Mouse (Mus musculus): Measurements from ENCODE around the gene Eif3b. TPM values are rescaled to one million over a fixed set of nuclear protein-coding genes. Genes with fewer than 3 reads are reported as not detected.
A peak's percentile ranks its signal among the peaks of the same experiment; 100 is the strongest.

Gene Eif3b
- 100 to 1,000 TPM; 162 to 184 TPM for total RNA-seq (2021)
- long read RNA-seq, experiment 1, transcript Eif3b-201 (19 exons, 2,945 nt), result major isoform, 308 of 330 reads
- long read RNA-seq, experiment 1, partial matches to known transcripts, result 9 of 330 reads
- long read RNA-seq, experiment 1, other reads (novel, unspliced or antisense), result 13 of 330 reads
- long read RNA-seq, experiment 2, transcript Eif3b-201 (19 exons, 2,945 nt), result major isoform, 764 of 832 reads
- long read RNA-seq, experiment 2, partial matches to known transcripts, result 43 of 832 reads
- long read RNA-seq, experiment 2, other reads (novel, unspliced or antisense), result 25 of 832 reads

DNA sequence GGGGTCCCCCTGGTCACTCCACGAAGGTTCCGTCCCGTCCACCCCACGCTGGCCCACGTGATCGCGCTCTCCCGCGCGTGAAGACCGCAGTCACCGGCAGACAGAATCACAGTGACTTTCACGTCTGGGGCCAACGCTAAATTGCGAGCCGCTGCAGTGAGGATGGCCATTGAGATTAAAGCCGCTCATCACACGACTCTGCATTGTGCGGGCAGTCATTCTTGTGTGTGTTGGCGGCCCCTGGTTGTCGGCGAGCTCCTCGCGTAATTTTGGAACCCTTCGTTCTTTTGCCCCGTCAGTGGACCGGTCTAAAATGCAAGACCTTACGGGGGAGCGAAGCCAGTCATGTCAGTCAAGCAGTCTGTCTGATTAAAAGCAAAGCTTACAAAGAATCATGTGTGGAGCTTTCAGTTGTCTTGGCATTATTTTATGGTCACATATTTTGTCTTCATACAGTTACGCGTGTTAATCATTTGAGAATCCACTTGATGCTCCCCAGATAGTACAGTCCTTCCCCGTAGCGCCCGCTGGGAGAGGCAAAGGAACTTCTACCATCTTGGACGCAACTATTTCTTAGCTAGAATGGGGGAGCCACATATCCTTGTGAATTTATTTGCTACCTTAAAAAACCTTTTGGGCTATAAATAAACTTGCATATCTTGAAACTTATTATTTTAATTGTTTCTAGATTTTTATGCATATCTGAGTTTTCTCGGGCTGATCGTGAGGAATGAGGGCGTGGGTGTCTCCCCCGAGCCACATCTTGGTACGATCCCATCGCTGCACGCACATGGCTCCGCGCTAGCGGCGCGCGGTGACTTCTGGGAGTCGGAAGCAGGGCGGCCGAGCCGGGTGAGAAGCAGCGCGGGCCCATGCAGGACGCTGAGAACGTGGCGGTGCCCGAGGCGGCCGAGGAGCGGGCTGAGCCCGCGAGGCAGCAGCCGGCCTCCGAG lies at the start of gene Eif3b:
TSS of gene Eif3b (plus strand) at position 840 of the 953 bp plus-strand sequence.
- DNase-seq (ENCODE audit: low spot score in 2 of 2), result peak; percentile 84 to 89

DNA sequence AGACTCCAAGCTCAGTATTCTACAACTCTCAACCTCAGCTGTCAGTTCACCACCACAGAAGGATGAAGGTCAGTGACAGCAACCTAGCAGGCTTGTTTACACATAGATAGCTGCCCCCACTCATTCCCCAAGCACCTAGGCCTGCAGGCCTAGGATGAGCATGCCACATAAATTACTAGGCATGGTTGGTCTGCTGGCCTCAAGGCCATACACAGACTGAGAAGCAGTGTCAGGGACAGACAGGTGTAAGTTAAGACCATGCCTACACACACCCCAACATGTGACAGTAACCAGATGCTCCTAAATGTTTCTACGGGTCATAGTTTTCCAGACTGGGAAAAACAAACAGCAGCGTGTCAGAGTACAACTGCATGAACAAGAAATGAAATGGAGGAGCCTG lies 49.7 kb upstream of the Eif3b start:
- DNase-seq (ENCODE audit: low spot score in 2 of 2), result no peak

DNA sequence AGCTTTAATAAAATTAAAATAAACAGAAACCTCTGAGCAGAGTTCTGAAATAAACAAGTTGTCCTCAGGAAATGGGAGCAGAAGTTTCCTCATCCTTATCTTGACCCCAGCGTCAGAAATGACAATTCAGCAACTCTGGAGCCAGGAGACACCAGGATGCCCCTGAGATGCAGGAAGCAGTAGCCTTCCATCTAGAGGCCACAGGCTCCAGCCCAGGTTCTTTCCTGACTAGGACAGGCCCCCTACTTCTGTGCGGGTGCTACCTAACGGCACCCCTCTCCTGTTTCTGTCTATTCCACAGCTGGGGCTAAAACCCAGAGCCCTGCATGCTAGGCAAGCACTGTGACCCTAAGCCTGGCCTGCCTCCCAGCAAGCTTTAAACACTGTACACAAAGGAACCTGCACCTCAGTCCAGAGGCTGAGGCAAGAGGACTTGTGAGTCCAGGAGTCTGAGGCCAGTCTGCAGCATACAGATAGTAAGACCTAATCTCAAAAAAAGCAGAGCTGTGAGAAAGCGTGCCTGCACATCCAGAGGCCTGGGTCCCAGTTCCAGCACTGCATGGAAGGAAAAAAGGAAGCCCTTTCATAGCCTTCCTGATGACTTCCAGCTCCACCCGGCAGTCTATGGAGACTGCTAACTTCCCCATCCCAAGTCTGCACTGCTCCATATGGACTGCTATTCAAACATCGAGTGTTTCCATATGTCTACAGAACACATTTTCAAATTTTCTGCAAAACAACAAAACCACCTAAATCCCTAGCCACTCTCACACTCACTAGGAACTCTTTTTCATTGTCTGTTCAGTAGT lies 48.5 kb upstream of the Eif3b start:
- DNase-seq (ENCODE audit: low spot score in 2 of 2), result no peak

DNA sequence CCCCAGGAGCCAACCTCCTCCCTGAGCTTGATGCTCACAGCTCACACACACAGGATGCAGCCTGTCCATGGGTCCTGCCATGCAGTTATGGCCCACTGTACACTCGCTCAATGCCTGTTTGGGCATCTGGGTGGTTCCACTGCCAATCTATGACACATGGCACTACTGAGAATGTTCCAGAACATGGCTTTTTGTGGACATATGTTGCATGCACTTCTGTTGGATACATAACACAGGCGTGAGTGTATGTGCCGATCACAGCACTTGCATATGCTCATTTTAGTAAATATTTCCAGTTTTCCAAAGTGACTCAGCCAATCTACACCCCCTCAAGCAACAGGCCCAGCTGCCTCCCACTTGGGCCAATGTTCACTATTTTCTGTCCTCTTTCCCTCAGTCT lies 47.5 kb upstream of the Eif3b start:
- no peak for DNase-seq (ENCODE audit: low spot score in 2 of 2)

DNA sequence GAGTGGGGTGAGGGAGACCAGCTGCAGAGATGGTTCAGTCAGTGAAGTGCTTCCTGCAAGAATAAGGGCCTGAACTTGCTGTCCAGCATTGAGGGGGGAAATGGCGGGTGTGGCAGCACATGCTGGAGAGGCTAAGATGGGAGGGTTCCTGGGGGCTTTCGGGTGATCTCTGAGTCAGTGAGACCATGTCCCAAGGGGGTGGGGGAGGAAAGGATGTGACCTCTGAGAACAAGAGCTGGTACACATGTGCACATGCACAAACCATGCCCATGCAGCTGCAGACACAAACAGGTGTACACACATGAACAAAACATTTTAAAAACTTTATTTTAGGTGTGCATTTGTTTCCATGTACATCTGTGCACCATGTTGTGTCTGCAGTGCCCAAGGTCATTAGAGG lies 45.4 kb upstream of the Eif3b start:
- no peak for DNase-seq (ENCODE audit: low spot score in 2 of 2)

DNA sequence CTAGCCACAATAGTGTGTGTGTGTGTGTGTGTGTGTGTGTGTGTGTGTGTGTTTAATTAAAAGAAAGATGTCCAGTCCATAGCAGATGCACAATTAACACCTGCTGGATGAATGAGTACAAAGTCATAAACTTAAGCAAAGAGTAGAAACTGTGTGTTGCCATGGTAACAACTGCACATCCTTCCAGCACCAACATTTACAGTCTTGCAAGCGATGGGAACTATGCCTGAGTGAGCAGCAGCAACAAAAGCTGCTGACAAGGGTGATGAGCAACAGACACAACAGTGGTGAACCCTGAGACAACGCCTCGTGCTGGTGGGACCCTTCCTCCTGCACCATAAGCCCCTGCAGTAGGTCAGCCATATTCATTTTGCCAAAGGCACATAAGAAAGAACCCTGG lies 44.9 kb upstream of the Eif3b start:
- DNase-seq (ENCODE audit: low spot score in 2 of 2), result no peak

DNA sequence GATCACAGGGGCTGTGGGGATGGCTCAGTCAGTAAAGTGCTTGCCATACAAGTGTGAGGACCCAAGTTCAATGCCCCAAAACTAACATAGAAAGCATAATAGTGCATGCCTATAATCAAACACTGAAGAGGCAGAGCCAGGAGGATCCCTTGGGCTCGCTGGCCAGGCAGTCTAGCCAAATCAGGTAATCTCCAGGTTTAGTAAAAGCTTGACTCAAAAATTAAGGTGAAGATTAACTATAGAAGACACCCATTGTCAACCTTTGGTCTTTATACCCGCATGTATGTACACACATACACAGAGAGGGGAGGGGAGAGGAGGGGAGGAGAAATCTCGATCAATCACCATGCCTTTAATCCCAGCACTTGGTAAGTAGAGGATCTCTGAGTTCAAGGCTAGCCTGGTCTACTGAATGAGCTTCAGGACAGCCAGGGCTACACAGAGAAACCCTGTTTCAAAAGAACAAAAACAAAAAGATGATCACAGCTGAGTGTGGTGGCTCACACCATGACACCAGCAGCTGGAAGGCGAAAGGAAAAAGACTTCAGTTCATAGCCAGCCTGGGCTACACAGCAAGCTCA lies 43.8 kb upstream of the Eif3b start:
- DNase-seq (ENCODE audit: low spot score in 2 of 2), result no peak

DNA sequence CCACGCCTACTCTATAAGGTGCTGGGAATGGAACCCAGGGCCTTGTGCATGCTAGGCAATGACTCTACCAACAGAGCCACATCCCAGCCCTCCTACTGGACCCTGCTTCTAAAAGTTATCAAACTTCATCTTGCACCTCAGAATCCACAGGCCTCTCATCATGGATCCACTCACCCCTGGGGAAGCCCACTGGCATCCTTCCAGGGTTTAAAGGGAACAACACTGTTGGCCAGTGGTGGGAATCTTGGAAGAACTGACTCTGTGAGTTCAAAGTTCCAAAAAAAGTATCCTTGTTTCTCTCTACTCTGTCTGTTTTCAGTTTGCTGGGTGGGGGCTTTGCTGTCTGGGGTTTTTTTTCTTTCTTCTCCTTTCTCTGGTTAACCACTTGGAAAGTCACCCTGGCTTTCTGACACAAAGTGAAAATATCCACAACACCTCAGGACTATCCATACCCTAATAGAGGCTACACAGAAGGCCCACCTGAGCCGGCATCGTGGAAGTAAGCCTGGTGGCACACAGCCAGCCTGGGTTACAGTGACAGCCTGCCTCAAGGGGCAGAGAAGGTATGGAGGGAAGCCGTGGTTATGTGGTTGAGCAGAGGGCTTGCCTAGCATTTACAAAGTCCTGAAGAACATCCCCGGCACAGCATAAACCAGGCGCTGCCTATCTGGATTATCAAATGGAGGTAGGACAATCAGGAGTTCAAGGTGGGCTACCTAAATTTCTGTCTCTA lies 40.8 kb upstream of the Eif3b start:
- no peak for DNase-seq (ENCODE audit: low spot score in 2 of 2)

DNA sequence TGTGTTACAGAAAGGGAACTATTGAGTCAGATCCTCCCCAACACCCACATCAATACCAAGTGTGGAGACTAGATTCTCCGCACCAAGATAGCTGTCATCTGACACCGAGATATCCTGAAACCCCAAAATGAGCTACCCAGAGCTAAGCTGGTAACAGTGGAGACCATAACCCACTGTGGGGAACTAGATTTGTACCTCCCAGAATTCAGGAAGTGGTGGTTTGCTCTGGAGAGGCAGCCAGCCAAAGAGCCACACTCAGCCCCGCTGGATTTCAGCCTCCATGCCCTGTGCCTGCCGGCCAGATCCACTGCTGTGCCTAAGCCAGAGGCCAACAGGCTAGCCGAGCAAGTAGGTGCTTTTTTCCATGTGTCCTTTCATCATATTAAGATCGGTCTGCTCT lies 39.8 kb upstream of the Eif3b start:
- peak in 1 of 2 experiments; percentile 23 for DNase-seq (ENCODE audit: low spot score in 2 of 2)

DNA sequence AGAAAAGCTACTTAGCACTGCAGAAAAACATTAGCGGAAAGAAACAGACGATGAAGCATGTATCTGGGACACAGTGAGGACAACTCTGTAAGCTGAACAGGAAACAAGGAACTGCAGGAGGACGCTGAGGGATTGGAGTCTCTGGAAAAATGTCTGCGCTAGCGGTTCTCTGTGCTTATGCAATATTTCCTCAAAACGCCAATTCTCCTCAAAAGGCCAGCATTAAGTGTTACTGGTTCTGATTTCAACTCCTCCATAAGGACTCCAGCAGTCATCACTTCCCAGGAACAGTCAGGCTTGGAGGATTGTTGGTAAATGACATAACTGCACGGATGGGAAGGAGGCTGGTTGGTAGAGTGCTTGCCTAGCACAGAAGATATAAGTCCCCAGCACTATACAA lies 38.0 kb upstream of the Eif3b start:
- peak in 1 of 2 experiments; percentile 15 for DNase-seq (ENCODE audit: low spot score in 2 of 2)

DNA sequence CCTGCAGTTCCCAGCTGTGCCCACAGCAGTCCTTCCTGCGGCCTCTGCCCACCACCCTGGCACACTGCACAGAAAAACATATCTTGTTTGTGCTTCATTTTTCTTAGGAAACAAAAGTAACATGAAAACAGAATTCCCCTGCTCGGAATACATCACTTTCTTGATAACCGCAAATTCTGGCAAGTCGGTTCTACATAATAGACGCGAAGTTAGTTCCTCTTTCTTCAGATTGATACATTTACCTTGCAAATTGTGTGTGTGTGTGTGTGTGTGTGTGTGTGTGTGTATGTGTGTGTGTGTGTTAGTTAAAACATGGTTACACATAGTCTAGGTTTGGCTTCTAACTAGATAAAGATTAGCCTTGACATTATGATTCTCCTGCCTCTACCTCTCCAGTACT lies 36.4 kb upstream of the Eif3b start:
- DNase-seq (ENCODE audit: low spot score in 2 of 2), result no peak

DNA sequence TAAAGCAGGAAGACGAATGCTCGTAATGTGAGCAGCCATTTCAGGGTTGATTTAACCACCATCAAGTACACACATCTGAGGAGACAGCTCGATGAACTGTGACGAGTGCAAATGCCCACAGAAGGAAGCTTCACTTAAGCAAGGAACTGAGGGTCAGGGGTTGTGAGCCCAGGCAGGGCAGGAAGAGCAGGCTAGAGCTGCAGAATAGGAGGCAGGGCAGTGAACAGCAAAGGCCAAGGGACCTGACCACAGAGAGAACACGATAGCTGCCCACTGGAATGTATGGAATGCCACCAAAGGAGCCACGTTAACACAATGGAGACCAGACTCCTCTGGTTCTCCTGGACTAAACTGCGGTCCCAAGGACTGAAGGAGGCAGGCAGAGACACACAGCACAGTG lies 35.6 kb upstream of the Eif3b start:
- DNase-seq (ENCODE audit: low spot score in 2 of 2), result no peak

DNA sequence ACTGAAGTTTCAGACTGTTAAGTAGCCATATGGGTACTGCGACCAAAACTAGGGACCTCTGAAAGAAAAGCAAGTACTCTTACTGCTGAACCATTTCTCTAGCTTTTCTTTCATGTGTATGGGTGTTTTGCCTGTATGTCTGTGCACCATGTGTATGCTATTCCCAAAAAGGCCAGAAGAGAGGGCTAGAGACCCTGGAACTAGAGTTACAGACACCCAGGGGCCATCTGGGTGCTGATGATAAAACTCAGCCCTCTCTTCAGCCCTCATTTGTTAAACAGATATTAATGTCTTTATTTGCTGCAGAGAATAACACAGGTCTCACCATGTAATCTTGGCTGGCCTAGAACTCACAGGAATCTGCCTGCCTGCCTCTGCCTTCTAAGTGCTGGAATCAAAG lies 34.7 kb upstream of the Eif3b start:
- DNase-seq (ENCODE audit: low spot score in 2 of 2), result no peak

DNA sequence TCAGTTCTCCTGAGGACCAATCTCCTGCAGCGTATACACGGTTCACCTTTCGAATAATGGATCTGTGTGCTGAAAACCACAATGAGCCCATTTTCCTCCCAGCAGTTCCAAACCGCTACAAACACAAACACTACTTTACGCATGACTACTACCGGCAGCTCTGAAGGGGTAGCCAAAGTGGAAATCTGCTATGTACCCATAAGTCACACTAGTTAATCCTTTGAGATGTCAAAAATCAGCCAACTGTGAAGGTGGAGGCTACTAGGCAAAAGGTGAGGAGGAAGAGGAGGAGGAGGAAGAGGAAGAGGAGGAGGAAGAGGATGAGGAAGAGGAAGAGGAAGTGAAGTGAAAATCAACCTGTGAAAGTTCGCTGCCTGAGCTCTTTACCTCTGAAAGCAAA lies 31.9 kb upstream of the Eif3b start:
- no peak for DNase-seq (ENCODE audit: low spot score in 2 of 2)

DNA sequence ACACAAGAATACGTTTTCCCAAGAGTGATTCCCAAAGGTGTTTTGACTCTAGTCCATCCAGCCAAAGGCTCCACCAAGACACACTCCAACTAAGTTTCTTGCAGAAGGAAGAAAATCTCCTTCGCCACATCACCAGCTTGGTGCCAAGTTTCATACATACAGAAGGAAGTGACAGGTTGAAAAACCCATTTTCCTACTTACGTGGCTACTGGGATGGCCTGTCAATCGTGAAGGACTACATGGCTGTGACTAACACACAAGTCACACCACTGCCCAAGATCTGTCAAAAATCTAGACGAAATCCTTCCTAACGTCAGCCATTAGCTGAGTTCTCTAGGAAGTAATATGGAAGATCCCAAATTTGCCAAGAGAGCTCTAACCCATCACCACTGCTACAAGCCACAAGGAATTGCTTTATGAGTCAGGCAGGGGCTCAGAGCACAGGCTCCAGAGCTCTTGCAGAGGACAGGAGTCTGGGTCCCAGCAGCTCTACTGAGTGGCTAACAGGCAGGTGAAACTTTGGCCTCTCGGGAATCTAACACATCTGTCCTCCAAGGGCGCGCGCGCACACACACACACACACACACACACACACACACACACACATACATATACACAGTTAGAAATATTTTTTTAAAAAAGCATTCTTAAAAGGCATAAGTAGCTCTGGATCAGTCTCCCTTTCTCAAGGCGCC lies 31.2 kb upstream of the Eif3b start:
- no peak for DNase-seq (ENCODE audit: low spot score in 2 of 2)

DNA sequence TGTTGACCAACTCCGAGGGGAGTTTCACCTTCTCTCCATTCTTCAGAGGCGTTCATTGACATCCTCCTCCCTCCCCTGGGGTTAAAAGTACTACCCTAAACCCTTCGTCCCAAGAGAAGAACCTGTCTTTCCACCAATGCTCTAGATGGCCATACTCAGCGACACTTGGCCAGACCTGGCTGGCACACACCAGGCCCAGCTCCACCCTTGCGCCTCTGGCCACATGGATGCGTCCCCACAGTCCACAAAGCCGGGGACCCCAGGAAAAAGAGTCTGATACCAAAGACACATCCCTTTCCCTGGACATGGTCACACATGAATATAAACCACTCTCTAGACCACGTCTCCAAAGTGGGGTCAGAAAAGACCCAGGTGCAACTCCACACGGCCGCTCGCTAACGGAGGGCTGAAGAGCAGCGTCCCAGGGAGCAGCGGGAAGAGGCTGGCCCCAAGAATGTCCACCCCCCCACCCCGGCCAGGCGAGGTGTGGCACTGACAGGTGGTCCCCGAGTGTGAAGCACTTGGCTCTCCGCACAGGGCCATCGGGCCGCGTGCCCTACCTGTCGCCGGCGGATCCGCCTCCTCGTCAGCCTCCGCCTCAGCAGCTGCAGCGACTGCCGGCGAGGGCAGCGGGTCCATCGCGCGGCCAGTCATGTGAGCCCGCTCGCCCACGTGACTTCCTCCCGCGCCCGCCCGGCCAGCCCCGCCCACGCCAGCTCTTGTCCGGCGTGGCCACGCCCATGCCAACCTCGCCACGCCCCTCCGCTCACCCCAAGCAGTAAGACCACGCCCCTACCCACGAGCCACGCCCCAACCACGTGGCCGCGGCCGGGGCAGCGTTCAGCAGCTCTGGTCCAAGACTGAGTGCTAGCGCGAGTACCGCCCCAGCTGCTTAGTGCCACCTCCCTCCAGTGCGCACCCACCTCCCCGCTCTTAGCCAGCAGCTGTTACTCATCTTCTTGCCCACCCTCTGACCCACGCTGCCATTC lies 30.2 kb upstream of the Eif3b start, which contains the start of gene Snx8:
TSS of gene Snx8 (minus strand) at position 675 of the 989 bp plus-strand sequence.
- DNase-seq (ENCODE audit: low spot score in 2 of 2), result peak; percentile 99

DNA sequence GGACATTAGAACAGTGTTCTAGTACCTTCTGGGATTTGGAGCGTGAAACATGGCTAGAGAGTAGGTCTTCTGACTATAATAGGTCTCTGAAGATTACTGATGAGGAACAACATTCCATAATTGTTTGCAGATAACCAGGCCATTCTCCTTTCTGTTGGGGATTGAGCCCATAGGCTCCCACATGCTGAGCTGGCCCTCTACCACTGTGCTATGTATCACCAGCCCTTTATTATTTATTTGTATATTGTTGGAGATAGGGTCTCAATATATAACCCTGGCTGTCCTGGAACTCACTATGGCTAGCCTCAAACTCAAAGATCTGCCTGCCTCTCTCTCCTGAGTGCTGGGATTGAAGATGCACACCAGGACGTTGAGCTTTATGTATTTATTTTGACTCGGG lies 29.5 kb upstream of the Eif3b start:
- no peak for DNase-seq (ENCODE audit: low spot score in 2 of 2)

DNA sequence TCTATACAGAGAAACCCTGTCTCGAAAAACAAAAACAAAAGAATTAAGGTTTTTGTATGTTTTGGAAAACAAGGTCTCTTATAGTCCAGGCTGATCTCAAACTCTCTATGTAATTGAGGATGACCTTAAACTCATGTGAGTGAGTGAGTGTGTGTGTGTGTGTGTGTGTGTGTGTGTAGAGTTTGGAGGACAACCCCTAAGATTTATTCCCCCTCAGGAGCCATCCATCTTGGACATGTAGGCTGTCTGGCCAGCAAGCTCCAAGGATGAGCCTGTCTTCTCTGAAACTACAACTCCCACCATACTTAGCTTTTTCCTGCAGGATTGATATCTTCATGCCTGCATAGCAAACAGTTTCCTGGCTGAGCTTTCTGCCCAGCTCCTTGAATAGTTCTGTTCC lies 27.7 kb upstream of the Eif3b start:
- DNase-seq (ENCODE audit: low spot score in 2 of 2), result no peak

DNA sequence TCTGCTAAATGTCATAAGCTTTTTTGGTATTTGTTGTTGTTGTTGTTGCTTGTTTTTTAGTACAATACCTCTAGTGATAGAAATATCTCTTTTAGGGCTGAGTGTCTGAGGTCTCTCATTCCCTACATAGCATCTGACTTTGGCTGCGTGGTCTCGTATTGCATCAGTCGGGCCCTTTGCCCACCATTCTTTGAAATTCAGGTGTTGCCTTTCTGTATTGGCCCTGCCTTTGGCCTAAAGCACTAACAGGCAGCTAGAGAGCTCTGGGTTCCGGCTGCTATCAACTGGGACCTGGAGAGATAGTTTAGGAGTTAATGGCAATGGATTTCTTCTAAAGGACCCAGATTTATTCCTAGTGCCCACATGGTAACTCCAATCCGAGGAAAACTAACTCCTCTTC lies 27.1 kb upstream of the Eif3b start:
- no peak for DNase-seq (ENCODE audit: low spot score in 2 of 2)
